Mouse (Mus musculus) kidney, postnatal 36 days (tissue): ENCODE results near the gene H2afy2.
A peak's percentile ranks its signal among the peaks of the same experiment; 100 is the strongest.

ENCODE experiments used
- DNase-seq, 2 experiments: peaks; one replicate each; pipeline ENCODE4 v3.0.0; 2021 to 2022; ENCODE audit warnings: mixed read lengths in 2 of 2

The H2afy2 gene

DNA sequence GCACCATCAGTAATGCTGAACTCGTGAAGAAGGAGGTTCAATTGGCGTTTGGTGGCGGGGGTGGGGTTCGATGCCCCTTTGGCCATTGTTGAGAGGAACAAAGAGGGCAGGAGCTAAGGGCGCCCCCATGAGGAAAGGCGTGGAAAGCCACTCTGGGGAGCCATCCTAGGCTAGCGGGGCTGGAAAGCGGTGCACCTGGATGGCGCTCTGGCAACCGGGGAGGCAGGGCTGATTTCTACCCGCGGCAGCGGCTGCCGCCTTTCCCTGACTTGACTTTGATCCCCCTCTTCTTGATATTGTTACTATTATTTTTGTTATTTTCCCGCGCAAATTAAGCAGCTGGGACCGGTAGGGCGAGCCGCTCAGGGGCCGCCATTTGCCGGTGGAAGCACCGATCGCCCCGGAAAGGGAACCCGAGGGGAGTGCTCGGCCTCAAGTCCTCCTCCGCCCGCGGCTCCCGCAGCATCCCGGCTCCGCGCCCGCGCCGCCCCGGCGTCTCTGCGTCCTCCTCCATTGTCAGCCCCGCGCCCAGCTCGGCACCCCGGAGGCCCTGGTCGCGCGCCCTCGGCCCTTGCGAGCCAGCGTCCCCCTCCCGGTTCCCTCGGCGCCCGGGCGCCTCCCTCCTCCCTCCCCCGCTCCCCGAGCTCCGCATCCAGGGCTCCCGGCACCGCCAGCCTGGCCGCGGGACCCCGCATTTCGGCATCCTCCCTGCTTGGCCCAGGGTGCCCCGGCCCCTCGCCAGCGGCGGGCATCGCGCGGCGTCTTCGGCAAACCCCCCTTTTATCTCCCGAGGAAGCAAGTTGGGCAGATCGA is 942 bp downstream of the H2afy2 start:
- DNase-seq: peak; percentile 66 to 82

DNA sequence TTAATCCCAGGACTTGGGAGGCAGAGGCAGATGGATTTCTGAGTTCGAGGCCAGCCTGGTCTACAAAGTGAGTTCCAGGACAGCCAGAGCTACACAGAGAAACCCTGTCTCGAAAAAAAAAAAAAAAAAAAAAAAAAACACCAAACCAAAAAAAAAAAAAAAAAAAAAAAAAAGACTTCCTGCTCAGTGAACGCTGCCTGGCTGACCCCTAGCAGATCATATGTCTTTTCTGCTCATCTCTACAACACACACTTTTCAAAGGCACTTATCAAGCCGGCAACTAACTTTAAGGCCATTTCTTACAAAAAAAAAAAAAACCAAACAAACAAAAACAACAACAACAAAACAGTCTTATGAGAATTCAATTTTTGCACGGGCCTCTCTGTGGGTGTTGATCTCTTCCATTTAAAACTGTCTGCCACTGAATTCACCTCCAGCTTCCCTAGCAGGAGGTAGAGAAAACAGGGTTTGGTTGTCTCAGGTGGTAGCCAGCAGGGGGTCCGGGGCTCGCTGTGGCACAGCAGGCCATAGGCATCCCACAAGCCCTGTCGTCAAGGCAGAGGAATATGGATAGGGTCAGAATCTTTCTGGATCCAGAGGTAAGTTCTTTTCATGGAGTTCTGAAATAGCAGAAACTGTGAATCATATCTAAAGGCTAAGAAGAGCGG is 2.4 kb downstream of the H2afy2 start:
- no peak for DNase-seq

DNA sequence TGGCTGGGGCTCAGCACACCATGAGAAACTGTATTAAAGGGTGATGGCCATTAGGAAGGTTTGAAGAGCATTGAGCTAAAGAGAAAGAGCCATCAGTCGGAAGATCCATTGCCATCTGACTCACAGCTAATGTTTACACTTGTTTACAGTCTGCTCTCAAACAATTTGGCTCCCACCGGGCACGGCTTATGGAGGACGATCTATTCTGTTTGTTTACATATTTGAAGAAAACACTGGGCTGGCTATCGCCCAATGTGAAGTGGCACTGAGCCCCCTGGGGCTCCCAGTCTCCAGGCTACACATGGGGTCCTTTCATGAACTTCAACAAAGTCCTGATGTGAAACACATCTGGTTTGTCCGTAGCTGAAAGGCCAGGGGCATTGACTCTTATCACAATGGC is 17.1 kb downstream of the H2afy2 start:
- no peak for DNase-seq

DNA sequence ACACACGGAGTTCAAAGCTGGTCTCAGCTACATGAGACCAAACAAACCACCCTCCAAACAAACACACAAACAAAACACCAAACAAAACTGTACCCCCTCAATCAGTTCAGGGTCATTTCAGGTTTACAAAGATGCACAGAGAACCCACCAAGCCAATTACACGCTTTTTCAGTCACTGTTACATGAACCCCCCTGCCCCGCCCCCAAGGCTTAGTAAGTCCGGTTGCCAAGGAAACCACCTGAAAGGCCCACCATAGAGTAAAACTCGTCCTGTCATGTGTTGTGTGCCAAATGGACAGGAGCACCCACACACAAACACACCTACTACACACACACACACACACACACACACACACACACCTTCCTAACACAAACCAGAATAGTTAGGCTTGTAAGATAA is 18.4 kb downstream of the H2afy2 start:
- no peak for DNase-seq

DNA sequence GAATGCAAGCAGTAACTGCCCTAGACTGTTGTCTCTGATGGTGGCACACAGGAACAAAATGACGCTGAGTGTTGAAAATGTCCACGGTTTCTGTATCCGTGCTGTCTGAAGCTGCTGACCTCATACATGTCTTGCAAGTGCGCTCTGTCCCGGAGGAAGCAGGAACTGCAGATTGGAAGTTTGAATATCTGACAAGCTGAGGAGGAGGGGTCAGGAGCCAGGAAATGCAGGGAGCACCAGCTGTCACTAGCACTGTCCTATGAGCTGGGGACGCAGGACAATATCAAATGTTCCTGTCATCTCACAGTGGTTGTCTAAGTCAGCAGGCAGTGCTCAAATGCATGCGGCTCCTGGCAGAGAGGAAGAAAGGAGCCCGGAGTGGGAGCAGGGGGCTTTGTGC is 19.3 kb downstream of the H2afy2 start:
- DNase-seq: peak in 1 of 2 experiments; percentile 18

DNA sequence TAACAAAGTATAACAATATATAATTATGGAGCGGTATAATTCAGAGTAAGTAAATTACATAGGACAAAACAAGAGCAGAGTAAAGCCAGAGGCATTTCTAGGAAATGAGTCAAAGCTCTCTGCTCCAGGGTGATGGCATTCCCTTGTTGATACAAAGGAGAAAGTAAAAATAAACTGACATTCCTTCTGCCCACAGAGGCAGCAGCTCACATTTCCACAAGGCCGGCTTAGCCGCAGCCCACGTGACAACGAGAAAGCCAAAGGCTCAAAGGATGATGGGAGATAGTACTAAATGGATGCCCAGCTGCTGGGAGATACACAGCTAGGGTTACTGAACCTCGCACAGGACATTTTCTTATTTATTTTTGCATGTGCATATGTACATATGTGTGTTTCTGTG is 24.1 kb downstream of the H2afy2 start:
- peak; percentile 14 to 18 for DNase-seq

DNA sequence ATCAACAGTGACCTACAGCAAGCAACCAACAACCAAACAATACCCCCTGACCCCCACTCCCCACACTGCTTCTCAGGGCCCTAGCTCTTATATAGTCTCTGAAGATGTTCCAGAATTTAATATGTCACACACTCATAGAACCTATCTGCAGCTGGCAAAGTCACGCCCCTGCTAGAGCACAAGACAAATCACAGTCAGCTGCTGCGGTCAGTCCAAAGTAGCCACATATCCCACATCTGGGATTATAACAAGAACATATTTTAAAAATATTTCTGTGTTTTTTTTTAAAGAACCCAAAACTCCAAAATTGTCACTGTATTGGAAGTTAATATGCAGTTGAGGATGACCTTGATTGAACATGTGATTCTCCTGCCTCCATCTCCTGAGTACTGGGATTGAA is 25.0 kb downstream of the H2afy2 start:
- no peak for DNase-seq

DNA sequence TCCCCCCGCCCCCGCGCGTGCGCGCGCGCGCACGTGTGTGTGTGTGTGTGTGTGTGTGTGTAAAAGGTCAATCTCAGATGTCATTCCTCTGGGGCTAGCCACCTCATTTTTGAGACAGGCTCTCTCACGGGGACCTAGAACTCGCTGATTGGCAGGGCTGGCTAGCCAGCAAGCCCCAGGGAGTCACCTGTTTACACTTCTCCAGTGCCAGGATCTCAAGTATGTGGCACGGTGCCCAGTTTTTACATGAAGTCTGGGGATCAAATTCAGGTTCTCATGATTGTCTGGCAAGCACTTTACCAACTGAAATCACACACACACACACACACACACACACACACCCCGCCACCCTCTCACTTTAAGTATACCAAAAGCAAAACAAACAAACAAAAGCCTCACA is 26.9 kb downstream of the H2afy2 start:
- DNase-seq: peak; percentile 66 to 72

DNA sequence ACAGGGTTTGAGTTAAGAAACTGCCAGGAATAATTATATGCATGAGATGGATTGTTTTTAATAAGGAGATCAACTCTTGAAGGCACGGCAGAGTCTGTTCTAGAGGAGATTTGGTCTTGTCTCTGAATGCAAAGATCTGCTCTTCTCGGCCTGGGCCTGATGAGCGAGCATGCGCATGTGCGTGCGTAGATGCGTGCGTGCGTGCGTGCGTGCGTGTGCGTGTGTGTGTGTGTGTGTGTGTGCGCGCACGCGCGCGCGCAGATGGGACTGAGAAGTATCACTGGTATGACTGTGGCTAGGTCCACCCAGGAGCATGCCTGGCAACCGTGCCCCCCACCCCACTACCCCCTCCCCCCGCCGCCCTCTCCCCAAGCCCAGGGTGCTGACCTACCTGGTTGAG is 30.9 kb downstream of the H2afy2 start:
- no peak for DNase-seq

DNA sequence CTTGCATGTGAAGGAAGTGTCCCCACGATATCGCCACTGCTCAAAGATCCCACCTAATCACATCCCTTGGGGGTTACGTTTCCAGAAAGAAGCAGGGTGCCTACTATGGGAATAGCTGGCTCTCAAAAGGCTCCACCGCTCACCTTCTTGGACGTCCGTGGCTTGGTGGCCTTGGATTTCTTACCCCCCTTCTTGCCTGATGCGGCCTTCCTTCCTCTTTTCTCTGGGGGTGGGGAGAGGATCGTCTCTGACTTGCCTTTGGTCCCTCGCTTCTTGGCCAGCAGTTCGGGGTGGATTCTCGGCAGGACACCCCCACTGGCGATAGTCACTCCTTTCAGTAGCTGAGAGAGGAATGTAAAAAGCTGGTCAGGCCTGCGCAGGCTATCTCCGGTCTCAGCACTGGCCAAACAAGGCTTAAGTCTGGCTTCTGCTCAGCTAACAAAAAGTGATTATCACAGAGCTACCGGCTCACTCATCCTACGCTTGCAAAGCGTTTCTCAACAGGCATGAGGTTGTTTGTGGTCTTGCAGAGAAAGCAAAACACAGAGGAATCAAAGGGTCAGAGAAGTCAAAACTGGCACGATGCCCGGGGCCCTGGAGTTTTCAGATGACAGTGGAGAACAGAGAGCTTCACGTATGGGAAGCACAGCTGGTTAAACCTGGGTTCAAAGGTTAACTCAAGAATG is 32.3 kb downstream of the H2afy2 start:
- peak; percentile 91 for DNase-seq

DNA sequence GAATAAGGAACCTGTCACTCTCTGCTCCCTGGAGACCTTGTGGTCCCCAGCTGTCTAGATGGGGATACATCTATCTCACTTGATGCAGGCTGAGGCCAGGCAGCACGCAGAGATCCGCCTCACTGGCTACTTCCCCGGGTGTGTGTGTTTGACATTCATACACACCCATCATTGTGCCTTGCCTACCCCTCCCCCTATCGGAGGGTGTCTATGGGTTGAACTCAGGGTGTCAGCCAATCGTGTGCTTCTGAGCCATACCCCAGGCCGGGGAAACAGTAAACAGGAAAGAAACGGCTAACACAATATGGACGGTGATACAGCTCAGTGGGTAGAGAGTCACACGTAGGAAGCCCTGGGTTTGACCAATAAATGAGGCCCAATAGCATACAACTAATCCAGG is 33.9 kb downstream of the H2afy2 start:
- DNase-seq: no peak

DNA sequence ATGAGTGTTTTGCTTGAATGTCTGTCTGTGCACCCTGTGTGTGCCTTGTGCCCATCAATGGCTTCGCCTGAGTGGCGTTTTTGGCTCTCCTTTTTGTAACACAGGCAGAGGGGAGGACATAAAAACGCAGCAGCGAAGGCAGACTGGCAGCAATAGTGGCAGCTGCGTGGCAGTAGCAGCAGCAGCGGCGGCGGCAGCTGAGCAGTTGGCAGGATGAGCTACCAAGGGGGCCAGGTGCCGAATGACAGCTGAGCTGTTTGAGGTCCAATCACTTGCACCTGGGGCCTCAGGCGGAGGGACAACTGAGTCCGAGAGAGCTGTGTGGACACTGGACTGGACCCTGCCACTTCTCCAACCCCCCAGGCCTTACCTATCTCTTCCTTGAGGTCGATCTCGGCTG is 36.6 kb downstream of the H2afy2 start:
- DNase-seq: no peak

DNA sequence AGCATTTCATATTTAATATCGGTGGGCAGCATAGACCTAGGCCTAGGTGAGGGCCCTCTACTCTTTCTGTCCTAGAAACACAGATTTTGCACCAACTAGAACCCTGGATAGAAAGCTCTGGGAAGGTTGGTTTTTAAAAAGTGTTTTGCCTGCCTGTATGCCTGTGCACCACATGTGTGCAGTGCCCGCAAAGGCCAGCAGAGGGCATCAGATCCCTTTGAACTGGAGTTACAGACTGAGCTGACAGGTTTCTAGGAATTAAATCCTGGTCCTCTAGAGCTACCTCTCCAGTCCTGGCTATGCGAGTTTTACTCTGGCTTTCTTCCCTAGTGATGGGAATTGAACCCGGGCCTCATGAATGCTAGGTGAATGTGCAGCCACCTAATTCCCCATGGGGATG is 38.8 kb downstream of the H2afy2 start:
- peak; percentile 33 to 78 for DNase-seq

DNA sequence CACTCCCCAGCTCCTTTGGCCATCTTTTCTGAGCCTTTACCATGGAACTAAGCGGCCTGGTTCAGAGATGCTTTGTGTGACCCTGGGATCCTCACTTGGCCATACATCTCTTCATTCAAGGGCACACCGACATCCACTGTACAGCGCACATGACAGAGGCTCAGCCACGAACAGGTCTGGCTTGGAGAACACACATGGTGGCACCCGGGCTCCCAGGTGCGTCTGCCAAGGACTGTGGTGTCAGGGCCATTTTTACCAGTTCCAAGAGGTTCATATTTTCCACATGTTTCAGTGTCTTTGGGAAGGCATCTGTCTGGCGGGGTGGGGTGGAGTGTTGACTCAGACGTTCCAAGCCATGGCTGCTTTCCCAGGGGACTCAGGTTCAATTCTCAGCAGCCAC is 41.6 kb downstream of the H2afy2 start:
- no peak for DNase-seq

DNA sequence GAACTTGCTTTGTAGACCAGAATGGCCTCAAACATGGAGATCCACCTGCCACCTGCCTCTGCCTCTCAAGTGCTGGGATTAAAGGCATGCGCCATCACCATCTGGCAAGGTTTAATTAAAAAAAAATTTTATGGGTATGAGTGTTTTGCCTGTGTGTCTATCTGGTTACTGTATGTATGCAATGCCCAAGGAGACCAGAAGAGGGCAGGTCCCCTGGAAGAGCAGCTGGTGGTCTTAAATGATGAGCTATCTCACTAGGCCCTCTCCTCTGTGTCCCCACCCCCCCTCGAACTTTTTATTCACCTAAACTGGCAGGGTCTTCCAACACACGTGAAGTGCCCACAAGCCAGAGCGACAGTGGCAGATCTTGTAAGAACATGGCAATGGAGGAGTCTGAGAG is 42.1 kb downstream of the H2afy2 start:
- DNase-seq: peak in 1 of 2 experiments; percentile 21

DNA sequence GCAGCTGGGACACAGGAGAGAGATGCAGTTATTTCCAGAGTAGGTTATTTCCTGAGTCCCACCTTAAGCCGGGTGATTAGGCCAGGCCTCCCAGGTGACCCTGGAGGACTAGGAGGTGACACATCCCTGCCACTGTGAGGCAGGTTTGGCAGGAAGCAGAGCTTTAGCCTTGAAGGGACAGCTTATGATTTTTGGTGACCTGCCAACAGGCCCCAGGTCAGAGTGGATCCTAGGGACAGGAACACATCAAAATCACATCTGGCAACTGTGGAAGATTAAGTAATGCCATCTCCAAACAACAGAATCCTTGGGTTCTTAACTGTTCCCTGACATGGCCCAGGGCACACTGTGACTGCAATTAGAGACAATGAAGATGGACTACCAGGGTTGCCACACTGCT is 42.6 kb downstream of the H2afy2 start:
- DNase-seq: no peak

DNA sequence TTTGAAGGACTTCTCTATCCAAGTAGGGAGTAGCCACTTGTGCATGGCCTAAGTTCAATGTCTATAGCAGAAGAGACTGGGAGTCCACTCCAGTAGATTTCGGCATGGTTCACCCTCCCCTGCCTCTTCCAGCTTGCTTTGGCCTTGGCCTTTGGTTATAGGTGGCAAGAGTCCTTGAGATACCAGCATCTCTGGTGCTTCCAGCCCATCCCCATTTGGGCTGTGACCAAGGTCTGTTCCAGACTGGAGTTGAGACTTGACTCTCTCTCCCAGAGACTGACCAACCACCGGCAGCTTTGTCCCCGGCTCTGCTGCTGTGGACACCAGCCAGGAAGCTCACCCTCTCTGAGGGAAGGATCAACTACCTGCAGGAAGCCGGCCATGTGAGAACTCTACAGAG is 45.8 kb downstream of the H2afy2 start:
- no peak for DNase-seq

DNA sequence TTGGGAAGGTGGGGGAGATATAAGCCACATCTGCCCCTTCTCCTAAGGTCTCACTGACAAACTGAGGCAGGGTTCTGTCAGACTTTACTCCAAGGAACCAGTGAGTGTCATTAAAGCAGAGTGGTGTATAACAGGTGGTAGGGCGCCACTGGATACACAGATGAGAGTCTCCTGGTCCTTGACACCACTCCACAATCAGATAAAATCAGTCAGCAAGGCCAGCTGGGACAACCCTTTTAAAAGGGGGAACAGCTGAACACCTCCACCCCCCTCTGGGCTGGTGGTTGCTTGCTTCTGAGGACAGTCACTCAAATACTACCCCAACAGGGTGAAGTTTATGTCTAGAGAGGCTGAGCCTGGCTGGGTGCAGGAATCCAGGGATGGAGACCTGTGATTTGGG is 46.4 kb downstream of the H2afy2 start:
- no peak for DNase-seq

DNA sequence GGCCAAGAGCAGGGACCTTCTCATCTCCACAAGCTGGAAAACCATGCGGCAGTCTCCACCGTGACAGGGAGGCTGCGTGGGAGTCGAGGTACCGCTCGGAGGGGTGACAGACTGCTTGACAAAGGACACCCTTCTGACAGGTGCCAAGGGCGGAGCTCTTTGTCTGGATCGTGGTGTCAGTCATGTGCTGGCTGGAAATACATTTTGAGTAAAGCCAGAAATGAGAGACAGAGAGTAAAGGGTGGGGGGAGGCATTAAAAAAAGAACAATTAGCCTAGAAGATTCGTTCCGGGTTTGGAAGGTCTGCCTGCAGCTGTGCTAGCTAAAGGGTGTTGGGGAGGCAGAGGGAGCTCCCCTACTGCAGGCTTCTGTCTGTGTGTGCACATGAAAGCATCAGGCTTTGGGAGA is 47.3 kb downstream of the H2afy2 start:
- no peak for DNase-seq

DNA sequence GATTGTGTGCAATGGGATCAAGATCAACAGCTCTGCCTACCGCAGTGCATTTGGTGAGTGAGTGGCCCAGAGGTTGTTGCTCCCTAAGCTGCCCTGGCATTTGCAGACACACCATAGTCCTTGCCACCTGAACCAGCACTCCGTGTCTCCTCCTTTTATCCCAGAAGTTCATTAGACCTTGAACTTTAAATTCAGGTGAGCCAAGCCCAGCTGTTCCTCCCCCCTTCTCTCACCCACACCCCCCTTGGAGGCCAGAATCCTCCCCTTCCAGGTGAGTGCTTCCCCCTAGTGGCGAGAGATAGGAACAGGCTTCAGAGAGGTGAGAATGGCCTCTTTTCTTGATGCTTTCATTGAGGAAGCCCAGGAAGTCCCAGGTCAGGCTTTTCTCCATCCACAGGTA is 49.6 kb downstream of the H2afy2 start:
- peak; percentile 70 to 71 for DNase-seq

DNA sequence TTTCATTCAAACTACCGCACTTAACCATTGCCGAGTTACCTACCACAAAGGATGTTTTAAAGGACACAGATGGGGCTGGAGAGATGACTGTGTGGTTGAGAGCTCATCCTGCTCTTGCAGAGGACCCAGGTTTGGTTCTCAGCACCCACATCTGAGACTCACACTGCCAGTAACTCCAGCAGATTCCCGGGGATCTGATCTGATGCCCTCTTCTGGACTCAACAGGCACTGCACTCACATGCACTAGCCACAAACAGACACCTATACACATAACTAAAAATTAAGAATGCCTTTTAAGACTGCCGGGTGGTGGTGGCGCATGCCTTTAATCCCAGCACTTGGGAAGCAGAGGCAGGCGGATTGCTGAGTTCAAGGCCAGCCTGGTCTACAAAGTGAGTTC is 53.8 kb downstream of the H2afy2 start:
- DNase-seq: no peak

DNA sequence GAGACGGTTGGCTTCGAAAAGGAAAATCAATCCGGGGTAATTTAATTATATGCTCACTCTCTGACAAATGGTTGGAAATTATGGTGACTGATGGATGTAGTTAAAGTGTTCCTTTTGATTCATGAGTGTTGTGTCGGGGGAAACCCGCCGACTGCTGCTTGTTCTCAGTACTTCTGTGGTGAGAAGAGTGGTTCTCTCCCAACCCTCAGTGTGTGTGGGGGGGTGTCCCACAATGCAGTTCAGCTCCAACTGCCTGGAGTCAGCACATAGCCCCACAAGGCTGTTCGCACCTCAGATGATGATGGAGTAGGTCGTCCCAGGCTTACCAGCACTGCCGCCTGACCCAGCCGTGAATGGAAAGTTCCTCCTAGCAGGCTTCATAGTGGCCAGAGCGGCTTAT is 54.8 kb downstream of the H2afy2 start:
- DNase-seq: no peak

DNA sequence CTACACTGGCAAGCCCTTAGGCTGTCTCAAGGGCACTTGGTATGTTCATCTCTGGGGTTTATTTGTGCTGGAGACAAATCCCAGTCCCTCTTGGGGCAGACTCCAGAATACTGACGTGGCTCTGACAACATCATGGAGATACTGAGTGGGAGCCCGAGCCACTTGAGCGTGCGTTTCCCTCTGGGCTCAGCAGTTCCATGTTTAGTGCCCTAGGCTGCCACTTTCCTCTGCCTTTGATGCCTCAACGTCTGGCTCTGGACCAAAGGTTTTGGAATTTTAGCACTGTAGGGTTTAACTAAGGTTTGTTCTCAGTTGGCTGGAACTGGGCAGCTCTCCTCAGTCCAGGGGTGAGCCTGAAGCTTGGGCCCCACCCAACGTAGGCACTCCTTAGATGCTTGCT is 60.7 kb downstream of the H2afy2 start:
- DNase-seq: no peak

DNA sequence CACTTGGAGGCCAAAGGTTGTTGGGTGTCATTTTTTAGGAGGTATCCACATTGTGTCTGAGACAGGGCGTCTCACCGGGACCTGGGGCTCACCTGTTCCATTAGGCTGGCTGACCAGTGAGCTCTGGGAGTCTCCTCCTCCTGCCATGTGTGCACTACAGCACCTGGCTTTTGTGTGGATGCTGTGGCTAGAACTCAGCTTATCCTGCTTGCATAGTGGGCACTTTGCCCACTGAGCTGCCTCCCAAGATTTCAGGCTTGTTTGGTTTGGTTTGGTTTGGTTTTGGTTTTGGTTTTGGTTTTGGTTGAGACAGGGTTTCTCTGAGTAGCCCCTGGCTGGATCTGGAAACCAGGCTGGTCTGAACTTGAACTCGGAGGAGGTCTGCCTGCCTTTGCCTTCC is 61.7 kb downstream of the H2afy2 start:
- DNase-seq: no peak
